Mouse (Mus musculus): ENCODE data around the gene Arhgap10.

- TF ChIP-seq POLR2A (IDR thresholded peaks at IDR 0.05; ENCODE audit: control insufficient read depth, low read depth, low read length) (no peak), CTCF (IDR thresholded peaks at IDR 0.05; ENCODE audit: control insufficient read depth, insufficient read depth, insufficient replicate concordance, low read depth, low read length) (no peak)
Measured at GRCm38 (mm10) chr8:77477684-77478083, 40.1 kb downstream of the Arhgap10 start.
